Mouse (Mus musculus) subcutaneous adipose tissue, adult 2 months (tissue): ENCODE measurements around the gene Sh3glb2. TPM values are rescaled to one million over a fixed set of nuclear protein-coding genes. Genes with fewer than 3 reads are reported as not detected.

Experiments
- polyA plus RNA-seq: library from polyadenylated mRNA; depleted of rRNA; stranded (reverse); fragments of >200 nt; gene quantifications from 2 replicates; pipeline ENCODE4 v1.2.3, GENCODE M21; 2012; ENCODE audit warnings: low replicate concordance; rRNA removed

Sh3glb2 gene
- 268 and 456 TPM in 2 replicates for polyA plus RNA-seq

DNA sequence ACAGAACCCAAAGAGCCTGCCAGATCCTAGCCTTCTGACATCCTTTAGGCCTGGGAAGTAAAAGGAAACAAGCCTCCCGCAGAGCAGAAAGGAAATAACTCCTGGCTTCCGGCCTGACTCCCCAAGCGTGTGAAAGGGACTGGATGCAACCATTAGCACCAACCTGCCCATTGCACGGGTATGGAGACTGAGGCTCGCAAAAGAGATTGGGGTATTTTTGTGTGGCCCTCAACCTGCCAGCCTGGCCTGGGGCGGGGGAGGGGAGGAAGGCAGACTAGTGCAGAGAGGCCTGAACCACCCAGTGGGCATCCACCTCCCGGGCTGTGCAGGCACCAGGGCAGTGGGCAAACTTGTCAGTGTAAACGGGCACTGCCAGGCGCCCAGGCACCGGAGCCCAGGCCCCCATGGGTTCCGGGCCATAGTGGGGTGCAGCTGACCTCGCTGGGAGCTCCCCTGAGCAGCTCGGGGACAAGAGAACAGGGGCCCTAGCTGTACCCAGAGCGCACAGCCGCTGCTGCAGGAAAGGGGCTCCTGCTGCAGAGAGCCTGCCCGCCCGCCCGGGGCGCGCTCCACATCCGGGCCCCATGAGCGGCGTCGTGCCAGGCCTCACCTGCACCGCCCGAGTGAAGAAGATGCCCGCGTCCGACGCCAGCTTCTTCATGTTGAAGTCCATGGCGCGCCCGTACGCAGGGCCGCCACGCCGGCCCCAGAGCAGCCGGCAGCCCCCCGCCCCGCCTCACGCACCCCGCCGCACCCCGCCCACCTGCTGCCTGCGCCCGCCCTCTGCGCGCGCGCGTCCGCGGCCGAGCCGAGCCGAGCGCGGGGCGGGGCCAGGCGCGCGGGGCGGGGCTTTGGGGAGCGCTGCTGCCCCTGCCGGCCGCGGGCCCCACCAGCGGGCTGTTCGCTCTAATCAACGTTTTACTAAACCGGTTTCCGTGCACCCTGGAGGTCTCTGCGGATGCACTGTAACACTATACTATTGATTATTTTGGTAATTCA lies at the start of gene Sh3glb2:
Gene Sh3glb2, minus strand, starts transcription at position 805 of the 999 bp plus-strand sequence.

DNA sequence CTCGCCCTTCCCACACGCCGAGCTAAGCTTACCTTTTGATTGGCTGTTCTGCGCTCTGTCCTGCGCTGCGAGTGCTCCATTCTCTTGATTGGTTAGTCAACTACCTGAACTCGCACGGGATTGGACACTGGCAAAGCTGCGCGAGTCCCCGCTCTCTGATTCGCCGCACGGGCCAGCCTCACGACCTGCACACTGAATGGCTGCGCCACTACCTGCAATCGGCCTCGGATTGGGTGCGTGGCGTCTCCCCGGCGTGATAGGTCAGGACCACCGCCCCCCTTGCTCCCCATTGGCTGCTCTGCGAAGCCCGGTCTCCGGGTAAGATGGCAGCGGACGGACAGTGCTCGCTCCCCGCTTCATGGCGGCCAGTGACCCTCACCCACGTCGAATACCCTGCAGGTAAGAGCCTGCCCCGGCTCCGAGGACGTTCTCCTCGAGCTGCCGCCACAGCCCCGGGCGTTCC lies 33.0 kb upstream of the Sh3glb2 start, which contains the start of gene Dolpp1:
Gene Dolpp1, plus strand, starts transcription at position 141 of the 463 bp plus-strand sequence.

DNA sequence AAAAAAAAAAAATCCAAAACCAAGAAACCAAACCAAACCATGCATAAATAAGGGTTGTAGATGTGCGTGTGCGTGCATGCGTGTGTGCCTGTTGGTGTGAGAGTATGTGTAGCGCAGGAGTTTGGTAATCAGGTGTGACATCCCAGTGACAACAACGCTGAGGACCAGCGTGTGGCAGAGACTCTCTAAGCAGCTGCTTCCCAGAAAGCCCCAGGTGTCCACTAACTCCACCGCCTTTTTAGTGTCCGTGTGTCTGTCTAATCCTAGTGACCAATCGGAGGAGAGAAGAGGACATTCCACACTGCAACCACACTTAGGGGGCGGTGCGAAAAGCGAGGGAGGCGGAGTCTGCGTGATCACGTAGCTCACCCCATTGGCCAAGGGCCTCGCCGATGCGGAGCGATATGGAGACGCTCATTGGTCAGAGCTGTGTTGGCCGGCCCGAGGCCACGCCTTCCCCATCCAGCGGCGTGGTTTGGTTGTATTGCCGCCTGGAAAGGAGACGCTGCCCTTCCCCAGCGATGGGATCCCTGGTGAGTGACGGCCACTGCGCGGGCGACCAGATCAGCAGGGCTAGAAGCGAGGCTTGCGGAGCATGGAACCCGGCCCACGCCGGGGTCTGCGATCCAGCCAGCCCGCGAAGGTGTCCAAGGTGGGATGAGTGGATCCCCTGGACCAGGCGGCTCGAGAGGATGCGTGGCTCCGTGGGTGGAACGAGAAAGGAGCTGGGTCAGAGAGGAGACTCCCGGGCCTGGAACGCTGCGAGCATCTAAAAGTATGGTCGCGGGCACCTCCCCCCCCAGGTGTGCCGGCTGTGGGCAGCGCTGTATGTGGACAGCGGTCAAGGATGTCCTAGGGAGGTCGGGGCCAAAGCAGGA lies 4.9 kb upstream of the Sh3glb2 start, which contains the start of gene Miga2:
Gene Miga2, plus strand, starts transcription at position 461 of the 878 bp plus-strand sequence.

Other genes with a start within 250 kb of the Sh3glb2 start
- gene Zer1, start 234.8 kb downstream of the Sh3glb2 start, polyA plus RNA-seq, result 60.2 and 82.4 TPM in 2 replicates
- 80.1 and 82.8 TPM in 2 replicates for gene Tbc1d13, start 225.6 kb downstream of the Sh3glb2 start, polyA plus RNA-seq
- gene Endog, start 187.8 kb downstream of the Sh3glb2 start, polyA plus RNA-seq, result 41.3 and 50.6 TPM in 2 replicates
- 28.0 and 40.8 TPM in 2 replicates for gene Spout1, start 180.9 kb downstream of the Sh3glb2 start, polyA plus RNA-seq
- 32.9 and 33.7 TPM in 2 replicates for gene Kyat1, start 153.5 kb downstream of the Sh3glb2 start, polyA plus RNA-seq
- gene Lrrc8a, start 121.6 kb downstream of the Sh3glb2 start, polyA plus RNA-seq, result 44.2 and 66.0 TPM in 2 replicates
- 12.7 and 13.6 TPM in 2 replicates for gene Gm28035, start 118.8 kb downstream of the Sh3glb2 start, polyA plus RNA-seq
- 59.0 and 102 TPM in 2 replicates for gene Phyhd1, start 93.1 kb downstream of the Sh3glb2 start, polyA plus RNA-seq
- gene Gm28038, start 78.3 kb downstream of the Sh3glb2 start, polyA plus RNA-seq, result not detected in 2 replicates
- 58.1 and 113 TPM in 2 replicates for gene Dolk, start 73.0 kb downstream of the Sh3glb2 start, polyA plus RNA-seq
- 32.1 and 51.8 TPM in 2 replicates for gene Nup188, start 72.9 kb downstream of the Sh3glb2 start, polyA plus RNA-seq
- 75.0 and 133 TPM in 2 replicates for gene Miga2, start 4.9 kb upstream of the Sh3glb2 start, polyA plus RNA-seq
- gene Dolpp1, start 32.9 kb upstream of the Sh3glb2 start, polyA plus RNA-seq, result 53.2 and 65.5 TPM in 2 replicates
- 212 and 378 TPM in 2 replicates for gene Crat, start 56.5 kb upstream of the Sh3glb2 start, polyA plus RNA-seq
- 213 and 291 TPM in 2 replicates for gene Ptpa, start 56.7 kb upstream of the Sh3glb2 start, polyA plus RNA-seq
- gene Ier5l, start 114.9 kb upstream of the Sh3glb2 start, polyA plus RNA-seq, result 13.4 and 28.6 TPM in 2 replicates
- gene Cstad, start 235.7 kb upstream of the Sh3glb2 start, polyA plus RNA-seq, result 0.39 and 2.7 TPM in 2 replicates